Mouse (Mus musculus): ENCODE data around the gene Uchl4.

Uchl4 gene

GRCm38 (mm10) chr9:64234768-64235435, at the start of gene Uchl4:
Uchl4 (plus strand) TSS chr9:64235201.
- no peak for DNase-seq (ENCODE audit: low spot score)

- no peak for DNase-seq (ENCODE audit: low spot score)
Observed at GRCm38 (mm10) chr9:64193879-64194278, 41.1 kb upstream of the Uchl4 start.

GRCm38 (mm10) chr9:64195554-64195953, 39.4 kb upstream of the Uchl4 start:
- no peak for DNase-seq (ENCODE audit: low spot score)

GRCm38 (mm10) chr9:64197524-64197923, 37.5 kb upstream of the Uchl4 start:
- no peak for DNase-seq (ENCODE audit: low spot score)

GRCm38 (mm10) chr9:64198068-64198762, 36.8 kb upstream of the Uchl4 start:
- DNase-seq (ENCODE audit: low spot score) = no peak

- peak; percentile 33 for DNase-seq (ENCODE audit: low spot score)
Observed at GRCm38 (mm10) chr9:64198763-64199418, 36.1 kb upstream of the Uchl4 start.

GRCm38 (mm10) chr9:64199897-64200296, 35.1 kb upstream of the Uchl4 start:
- DNase-seq (ENCODE audit: low spot score) = no peak

GRCm38 (mm10) chr9:64202331-64202730, 32.7 kb upstream of the Uchl4 start:
- no peak for DNase-seq (ENCODE audit: low spot score)

- no peak for DNase-seq (ENCODE audit: low spot score)
Observed at GRCm38 (mm10) chr9:64202866-64203265, 32.1 kb upstream of the Uchl4 start.

GRCm38 (mm10) chr9:64207509-64208084, 27.4 kb upstream of the Uchl4 start:
- DNase-seq (ENCODE audit: low spot score) = no peak

GRCm38 (mm10) chr9:64214452-64214851, 20.5 kb upstream of the Uchl4 start:
- no peak for DNase-seq (ENCODE audit: low spot score)

- no peak for DNase-seq (ENCODE audit: low spot score)
Observed at GRCm38 (mm10) chr9:64216090-64216489, 18.9 kb upstream of the Uchl4 start.

GRCm38 (mm10) chr9:64216641-64217040, 18.4 kb upstream of the Uchl4 start:
- DNase-seq (ENCODE audit: low spot score) = no peak

- DNase-seq (ENCODE audit: low spot score) = no peak
Observed at GRCm38 (mm10) chr9:64217887-64218286, 17.1 kb upstream of the Uchl4 start.

GRCm38 (mm10) chr9:64219305-64219704, 15.7 kb upstream of the Uchl4 start:
- no peak for DNase-seq (ENCODE audit: low spot score)

- no peak for DNase-seq (ENCODE audit: low spot score)
Observed at GRCm38 (mm10) chr9:64219772-64220420, 15.1 kb upstream of the Uchl4 start.

GRCm38 (mm10) chr9:64220603-64221002, 14.4 kb upstream of the Uchl4 start:
- DNase-seq (ENCODE audit: low spot score) = no peak

GRCm38 (mm10) chr9:64221480-64221879, 13.5 kb upstream of the Uchl4 start:
- DNase-seq (ENCODE audit: low spot score) = no peak

GRCm38 (mm10) chr9:64222098-64222497, 12.9 kb upstream of the Uchl4 start:
- DNase-seq (ENCODE audit: low spot score) = no peak

- DNase-seq (ENCODE audit: low spot score) = no peak
Observed at GRCm38 (mm10) chr9:64225805-64226204, 9.2 kb upstream of the Uchl4 start.

GRCm38 (mm10) chr9:64227736-64228135, 7.3 kb upstream of the Uchl4 start:
- DNase-seq (ENCODE audit: low spot score) = no peak

GRCm38 (mm10) chr9:64228972-64229371, 6.0 kb upstream of the Uchl4 start:
- DNase-seq (ENCODE audit: low spot score) = no peak

Measured in ovary, postnatal 36 days (tissue).